Mouse (Mus musculus): ENCODE data around the gene Myom1. TPM values are rescaled to one million over a fixed set of nuclear protein-coding genes. Genes with fewer than 3 reads are reported as not detected.
A peak's percentile ranks its signal among the peaks of the same experiment; 100 is the strongest.

Myom1 gene
- total RNA-seq, 2 experiments from 2014 or later, result 1.8 to 2.1 TPM

- DNase-seq, result no peak
- intact Hi-C loops (cut with DNase I), result no loop called here
Observed at GRCm38 (mm10) chr17:71091024-71091423, 88.6 kb downstream of the Myom1 start.

GRCm38 (mm10) chr17:71092341-71092740 is 89.9 kb downstream of the Myom1 start:
- no peak for DNase-seq
- intact Hi-C loops (cut with DNase I), result no loop called here

GRCm38 (mm10) chr17:71093793-71094192 is 91.4 kb downstream of the Myom1 start:
- intact Hi-C loops (cut with DNase I), result no loop called here
- DNase-seq, result no peak

GRCm38 (mm10) chr17:71094438-71094837 is 92.0 kb downstream of the Myom1 start:
- no peak for DNase-seq
- intact Hi-C loops (cut with DNase I), result no loop called here

GRCm38 (mm10) chr17:71096557-71097208 is 94.2 kb downstream of the Myom1 start:
- no peak for DNase-seq
- intact Hi-C loops (cut with DNase I), result no loop called here

GRCm38 (mm10) chr17:71097209-71097597 is 94.8 kb downstream of the Myom1 start:
- peak; percentile 37 for DNase-seq
- intact Hi-C loops (cut with DNase I), result no loop called here

GRCm38 (mm10) chr17:71098606-71099005 is 96.2 kb downstream of the Myom1 start:
- intact Hi-C loops (cut with DNase I), result no loop called here
- no peak for DNase-seq

GRCm38 (mm10) chr17:71102571-71103551 is 100.4 kb downstream of the Myom1 start:
- no peak for DNase-seq
- intact Hi-C loops (cut with DNase I), result no loop called here

- DNase-seq, result no peak
- intact Hi-C loops (cut with DNase I), result no loop called here
Observed at GRCm38 (mm10) chr17:71105297-71105696, 102.9 kb downstream of the Myom1 start.

- intact Hi-C loops (cut with DNase I), result no loop called here
- DNase-seq, result no peak
Observed at GRCm38 (mm10) chr17:71106250-71106649, 103.8 kb downstream of the Myom1 start.

GRCm38 (mm10) chr17:71110753-71111265 is 108.4 kb downstream of the Myom1 start:
- intact Hi-C loops (cut with DNase I), result no loop called here
- no peak for DNase-seq

- no peak for DNase-seq
- intact Hi-C loops (cut with DNase I), result no loop called here
Observed at GRCm38 (mm10) chr17:71112689-71113088, 110.3 kb downstream of the Myom1 start.

- intact Hi-C loops (cut with DNase I), result no loop called here
- DNase-seq, result no peak
Observed at GRCm38 (mm10) chr17:71114282-71114681, 111.8 kb downstream of the Myom1 start.

GRCm38 (mm10) chr17:71117956-71118355 is 115.5 kb downstream of the Myom1 start:
- intact Hi-C loops (cut with DNase I), result no loop called here

GRCm38 (mm10) chr17:71118607-71119006 is 116.2 kb downstream of the Myom1 start:
- no peak for DNase-seq
- intact Hi-C loops (cut with DNase I), result no loop called here

More at GRCm38 (mm10) chr17:71117956-71118355, 115.5 kb downstream of the Myom1 start:
- DNase-seq, result no peak

- intact Hi-C loops (cut with DNase I), result no loop called here
Observed at GRCm38 (mm10) chr17:71120626-71121025, 118.2 kb downstream of the Myom1 start.

GRCm38 (mm10) chr17:71124061-71124670 is 121.7 kb downstream of the Myom1 start:
- intact Hi-C loops (cut with DNase I), result no loop called here
- DNase-seq, result no peak

More at GRCm38 (mm10) chr17:71120626-71121025, 118.2 kb downstream of the Myom1 start:
- peak; percentile 21 for DNase-seq

GRCm38 (mm10) chr17:71124674-71125073 is 122.2 kb downstream of the Myom1 start:
- intact Hi-C loops (cut with DNase I), result no loop called here
- DNase-seq, result no peak

GRCm38 (mm10) chr17:71125519-71125918 is 123.1 kb downstream of the Myom1 start:
- DNase-seq, result peak; percentile 23
- intact Hi-C loops (cut with DNase I), result no loop called here

GRCm38 (mm10) chr17:71126001-71126400 is 123.6 kb downstream of the Myom1 start:
- intact Hi-C loops (cut with DNase I), result no loop called here
- DNase-seq, result no peak

All from left cerebral cortex, postnatal 4 days (tissue).